Mouse (Mus musculus) E14TG2a.4 (cell line): ENCODE measurements around the gene Clpsl2.

Experiments
- CTCF ChIP-seq: conservative IDR thresholded peaks from 2 replicates; pipeline ENCODE4 v1.5.1; 2014; ENCODE audit warnings: low read length
- NANOG ChIP-seq: IDR thresholded peaks from 2 replicates; pipeline ENCODE4 v1.6.1; 2014; ENCODE audit warnings: borderline replicate concordance, low read length, mixed read lengths
- POU5F1 ChIP-seq: IDR thresholded peaks from 2 replicates; pipeline ENCODE4 v1.6.1; 2014; ENCODE audit warnings: low read length, borderline replicate concordance

DNA sequence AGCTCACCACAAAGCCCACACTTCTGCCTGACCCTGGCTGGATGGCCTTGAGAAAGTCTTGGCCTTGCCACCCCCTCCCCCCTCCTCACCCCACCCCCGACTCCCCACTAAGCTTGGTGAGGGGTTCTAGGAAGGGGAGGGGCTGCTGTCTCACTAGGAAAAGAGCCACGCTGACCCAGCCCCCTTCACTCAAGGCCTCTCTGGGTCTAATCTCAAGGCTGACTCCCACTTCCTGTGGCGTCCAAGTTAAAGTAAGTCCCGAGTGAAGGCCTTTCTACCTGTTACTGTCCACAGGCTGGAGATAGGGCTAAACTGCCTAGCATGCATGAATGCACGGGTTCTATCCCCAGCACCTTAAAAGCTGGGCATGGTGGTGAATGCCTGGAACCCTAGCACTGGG, 41.7 kb upstream of the Clpsl2 start:
- TF ChIP-seq CTCF (no peak), NANOG (no peak), POU5F1 (no peak)
